Mouse (Mus musculus) liver, adult 2 months (tissue): ENCODE results near the gene Trabd. TPM values are rescaled to one million over a fixed set of nuclear protein-coding genes. Genes with fewer than 3 reads are reported as not detected.

Source experiments
- DNase-seq: peaks from one replicate; pipeline ENCODE4 v3.0.0-alpha.2; 2011; ENCODE audit warnings: low read depth, low spot score; ENCODE audit errors: extremely low read depth
- H3K27ac ChIP-seq: fragments of 200-500 bp; replicated peaks from 2 replicates; pipeline ENCODE4 v1.5.1; 2012; ENCODE audit warnings: low read depth, mild to moderate bottlenecking, control low read depth, inconsistent platforms, low read length; ENCODE audit not compliant: insufficient read depth
- H3K27me3 ChIP-seq: fragments of 200-500 bp; 2 replicates; pipeline ENCODE4 v1.6.1; 2012; ENCODE audit warnings: mild to moderate bottlenecking, moderate library complexity, low read length, inconsistent platforms; ENCODE audit not compliant: control insufficient read depth, insufficient read depth
- H3K36me3 ChIP-seq: fragments of 200-500 bp; 2 replicates; pipeline ENCODE4 v1.6.1; 2012; ENCODE audit warnings: low read length, inconsistent platforms; ENCODE audit not compliant: control insufficient read depth, insufficient read depth
- H3K4me1 ChIP-seq: fragments of 200-500 bp; 2 replicates; pipeline ENCODE4 v1.6.1; 2011; ENCODE audit warnings: low read length; ENCODE audit not compliant: control insufficient read depth, insufficient read depth
- H3K4me3 ChIP-seq: fragments of 200-500 bp; 2 replicates; pipeline ENCODE4 v1.5.1; 2011; ENCODE audit warnings: low read depth, mild to moderate bottlenecking, control low read depth, low read length, moderate library complexity; ENCODE audit not compliant: insufficient read depth
- H3K79me2 ChIP-seq: fragments of 200-500 bp; 2 replicates; pipeline ENCODE4 v1.6.1; 2012; ENCODE audit warnings: inconsistent platforms, mild to moderate bottlenecking, low read length, moderate library complexity; ENCODE audit not compliant: control insufficient read depth, insufficient read depth
- H3K9ac ChIP-seq: fragments of 200-500 bp; 2 replicates; pipeline ENCODE4 v1.6.1; 2012; ENCODE audit warnings: low read depth, mild to moderate bottlenecking, control low read depth, inconsistent platforms, low read length
- CTCF ChIP-seq: fragments of 200-500 bp; IDR thresholded peaks from 2 replicates; pipeline ENCODE4 v1.5.1; 2011; ENCODE audit warnings: low read depth, low read length, control low read depth
- POLR2A ChIP-seq: fragments of 200-500 bp; IDR thresholded peaks from 2 replicates; pipeline ENCODE4 v1.6.1; 2011; ENCODE audit warnings: low read length, control low read depth; ENCODE audit not compliant: insufficient read depth; ENCODE audit errors: extremely low read depth
- WGBS: fragments of 180-500 bp; shearing (Covaris S2); methylation state at CpG from one replicate; pipeline ENCODE4 v1.1.7; 2018; 5-methylcytosine and 5-hydroxymethylcytosine counted together
- polyA plus RNA-seq: library from polyadenylated mRNA; depleted of rRNA; stranded (reverse); fragments of >200 nt; gene quantifications from 2 replicates; pipeline ENCODE4 v1.2.3, GENCODE M21; 2012
- total RNA-seq: library from RNA; depleted of rRNA; stranded (reverse); fragments of >200 nt; gene quantifications from 2 replicates; pipeline ENCODE4 v1.2.3, GENCODE M21; 2014

Gene Trabd
- total and polyA plus RNA-seq, 2 experiments: 64.0 to 81.6 TPM

- Histone ChIP-seq H3K9ac (no peak overlapping the region), H3K27ac (no peak overlapping the region), H3K4me1 (peaks cover 4% of the 10 kb centered on the region), H3K36me3 (peaks cover 40% of the 10 kb centered on the region), H3K79me2 (peaks cover 6% of the 10 kb centered on the region; the same call in 1 of the 2 replicates), H3K4me3 (no peak overlapping the region), H3K27me3 (no peaks in the 10 kb centered on the region)
- no peak for TF ChIP-seq CTCF
- no peak for TF ChIP-seq POLR2A
- no peak for DNase-seq
- 81% methylated on average over 5 of the region's 5 CpGs for WGBS
These were observed 17.3 kb downstream of the Trabd start for GRCm38 (mm10) chr15:89092181-89092580.

DNA sequence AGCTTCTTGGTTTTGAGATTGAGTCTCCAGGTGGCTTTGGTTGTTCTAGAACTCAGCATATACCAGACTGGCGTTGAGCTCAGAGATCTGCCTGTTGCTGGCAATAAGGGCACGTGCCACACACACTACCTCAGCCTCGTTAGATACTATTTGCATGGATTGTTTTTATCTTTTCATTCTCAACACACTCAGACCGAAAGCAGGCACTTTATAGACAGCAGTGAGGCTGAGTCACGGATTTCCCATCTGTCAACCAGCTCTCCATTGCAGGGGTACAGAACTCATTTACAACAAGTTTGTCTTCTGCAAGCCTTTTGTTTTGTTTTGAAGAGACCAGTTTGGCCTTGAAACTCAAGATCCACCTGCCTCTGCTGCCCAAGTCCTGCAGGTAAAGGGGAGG, 22.5 kb downstream of the Trabd start:
- H3K36me3 ChIP-seq: peaks cover 66% of the 10 kb centered on the region
- WGBS: 92% methylated on average over 5 of the region's 5 CpGs
- H3K27me3 ChIP-seq: no peaks in the 10 kb centered on the region
- TF ChIP-seq CTCF (no peak), POLR2A (no peak)
- H3K4me1 ChIP-seq: no peaks in the 10 kb centered on the region
- H3K4me3 ChIP-seq: no peak overlapping the region
- no peak for DNase-seq
- H3K79me2 ChIP-seq: no peaks in the 10 kb centered on the region
- H3K9ac ChIP-seq: no peak overlapping the region
- no peak overlapping the region for H3K27ac ChIP-seq

GRCm38 (mm10) chr15:89098616-89099015, 23.7 kb downstream of the Trabd start:
- Histone ChIP-seq H3K4me1 (no peaks in the 10 kb centered on the region), H3K27ac (no peak overlapping the region), H3K9ac (no peak overlapping the region), H3K79me2 (no peaks in the 10 kb centered on the region), H3K27me3 (no peaks in the 10 kb centered on the region), H3K36me3 (peaks cover 58% of the 10 kb centered on the region), H3K4me3 (no peak overlapping the region)
- TF ChIP-seq CTCF: no peak
- 90% methylated on average over 7 of the region's 7 CpGs for WGBS
- no peak for DNase-seq

- no peaks in the 10 kb centered on the region for H3K79me2 ChIP-seq
- H3K4me3 ChIP-seq: no peak overlapping the region
- DNase-seq: no peak
- WGBS: 89% methylated on average over 12 of the region's 12 CpGs
- H3K4me1 ChIP-seq: no peaks in the 10 kb centered on the region
- no peaks in the 10 kb centered on the region for H3K27me3 ChIP-seq
- H3K27ac ChIP-seq: no peak overlapping the region
- 0 out of 2 replicates have a peak, but pooled peaks have one; percentile 5 for TF ChIP-seq POLR2A
- no peak for TF ChIP-seq CTCF
- peaks cover 42% of the 10 kb centered on the region for H3K36me3 ChIP-seq
- H3K9ac ChIP-seq: no peak overlapping the region
These were observed 25.9 kb downstream of the Trabd start for GRCm38 (mm10) chr15:89100823-89101222.

DNA sequence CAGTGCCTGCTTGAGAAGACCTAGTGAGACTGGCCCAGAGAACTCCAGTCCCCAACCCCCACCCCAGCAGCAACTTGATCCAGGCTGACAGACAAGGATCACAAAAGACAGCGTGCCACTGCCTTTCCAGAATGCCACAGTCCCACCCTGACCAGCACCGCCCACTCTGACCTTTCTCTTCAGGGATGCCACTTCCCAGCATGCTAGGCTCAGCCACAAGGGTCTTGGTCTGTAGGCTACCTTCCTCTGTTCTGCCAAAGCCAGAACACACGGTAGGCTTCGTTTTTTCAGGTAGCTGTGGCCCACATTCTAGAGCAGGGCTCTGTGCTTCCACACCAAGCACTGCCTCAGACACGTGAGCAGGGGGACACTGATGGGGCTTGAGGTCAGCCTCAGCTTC, 27.7 kb downstream of the Trabd start:
- Histone ChIP-seq H3K9ac (no peak overlapping the region), H3K79me2 (no peaks in the 10 kb centered on the region), H3K36me3 (peaks cover 27% of the 10 kb centered on the region), H3K4me3 (no peak overlapping the region), H3K27ac (no peak overlapping the region), H3K4me1 (no peaks in the 10 kb centered on the region), H3K27me3 (no peaks in the 10 kb centered on the region)
- DNase-seq: no peak
- 67% methylated on average over 5 of the region's 5 CpGs for WGBS
- TF ChIP-seq CTCF (no peak), POLR2A (no peak)

GRCm38 (mm10) chr15:89103921-89104320, 29.0 kb downstream of the Trabd start:
- Histone ChIP-seq H3K36me3 (peaks cover 23% of the 10 kb centered on the region; the same call in 1 of the 2 replicates), H3K4me1 (no peaks in the 10 kb centered on the region), H3K4me3 (no peak overlapping the region), H3K79me2 (no peaks in the 10 kb centered on the region), H3K27ac (no peak overlapping the region), H3K9ac (no peak overlapping the region), H3K27me3 (no peaks in the 10 kb centered on the region)
- no peak for DNase-seq
- 90% methylated on average over 10 of the region's 10 CpGs for WGBS
- no peak for TF ChIP-seq POLR2A
- no peak for TF ChIP-seq CTCF
